15 mouse cellular contexts compared by ENCODE assay signal in genomic region chr7:67412686-67413085, GRCm38 (mm10). TPM values are rescaled to one million over a fixed set of nuclear protein-coding genes. Genes with fewer than 3 reads are reported as not detected.
DNase-seq lines count a peak whose midpoint lies in the region; ATAC-seq and TF ChIP-seq lines count a peak whose summit lies in the region.
"Had no signal": no experiment of that assay in that cellular context is flagged by ENCODE, and none has a peak within 500 bp of the region (broad histone marks: within the 10 kb centered on the region; RNA-seq: fewer than 3 reads in every experiment).

No protein-coding gene starts in this region.

- 56% methylated on average over 10 of the region's 10 CpGs for WGBS in limb, embryonic 15.5 days

- ATAC-seq in limb, embryonic 15.5 days (ENCODE audit: insufficient number of reproducible peaks, low FRiP score, low TSS enrichment, low read depth), result peak; percentile 63; the same call in 1 of the 2 replicates

- no peak overlapping the region; the same call in 1 of the 2 replicates for H3K27ac ChIP-seq in CH12.LX (ENCODE audit: insufficient read depth, low read depth)
- H3K27ac ChIP-seq in limb, embryonic 15.5 days, result peak overlapping the region; percentile 30; the same call in 1 of the 2 replicates
- H3K27ac ChIP-seq: heart, embryonic 15.5 days; layer of hippocampus, adult 2 months; liver, embryonic 15.5 days; macrophage; midbrain, embryonic 12.5 days had no signal

- peak; percentile 43 to 61 for DNase-seq in left cerebral cortex, adult 18-20 months (ENCODE audit: low spot score in 2 of 2)
- no peak for DNase-seq in left cerebral cortex, adult 11 months (ENCODE audit: low spot score)
- no peak for DNase-seq in CH12.LX (ENCODE audit: extremely low read depth)
- peak; percentile 72 for DNase-seq in thymus, postnatal 10 days (ENCODE audit: low spot score in 2 of 2)
- DNase-seq in Muller cell, postnatal 12 days (ENCODE audit: inconsistent ontology term), result no peak
- no peak for DNase-seq in retina, embryonic 14.5 days (ENCODE audit: low spot score)
- DNase-seq: adrenal gland, postnatal 36 days; cerebellum, postnatal 10 days had no signal

- TF ChIP-seq POLR2A in CH12.LX (IDR thresholded peaks at IDR 0.05; ENCODE audit: low read depth, low read length), result no peak

- no peak overlapping the region for H3K4me3 ChIP-seq in CH12.LX (replicated peaks in 1 of 3; ENCODE audit: low read depth in 2 of 3, low read length in 2 of 3, poor library complexity in 1 of 3)
- H3K4me3 ChIP-seq in limb, embryonic 15.5 days, result no peak overlapping the region
- H3K4me3 ChIP-seq: heart, embryonic 15.5 days; layer of hippocampus, adult 2 months; liver, embryonic 15.5 days; midbrain, embryonic 12.5 days; myocyte had no signal

- peaks cover 19 to 21% of the 10 kb centered on the region in 2 experiments; a peak in 3 of 4 replicates for H3K4me1 ChIP-seq in CH12.LX (ENCODE audit: control insufficient read depth in 1 of 2, insufficient read depth in 2 of 2)
- H3K4me1 ChIP-seq in limb, embryonic 15.5 days, result peaks cover 13% of the 10 kb centered on the region
- H3K4me1 ChIP-seq: liver, embryonic 15.5 days; midbrain, embryonic 12.5 days had no signal

- in situ Hi-C loops in CH12.LX (cut with MboI; ENCODE audit: low pct_ligation_motif_present, low pct_unique_long_range_greater_than_20kb, low sequenced_read_pairs), result no loop called here

- 0 out of 2 replicates have a peak overlapping the region, but pooled peaks have one; percentile 29 for H3K4me2 ChIP-seq in CH12.LX (ENCODE audit: insufficient read depth, low read depth, poor library complexity, severe bottlenecking)
- no peak overlapping the region for H3K4me2 ChIP-seq in limb, embryonic 15.5 days
- H3K4me2 ChIP-seq: heart, embryonic 15.5 days; liver, embryonic 15.5 days; midbrain, embryonic 12.5 days had no signal

- dilution Hi-C loops in CH12.LX (cut with MboI; ENCODE audit: extremely low pct_ligation_motif_present, extremely low pct_unique_long_range_greater_than_20kb, low sequenced_read_pairs), result no loop called here

- no peak for TF ChIP-seq RAD21 in CH12.LX (IDR thresholded peaks at IDR 0.05; ENCODE audit: low read depth, low read length)

- no peaks in the 10 kb centered on the region for H3K27me3 ChIP-seq in CH12.LX (replicated peaks)
- no peaks in the 10 kb centered on the region for H3K27me3 ChIP-seq in limb, embryonic 15.5 days
- H3K27me3 ChIP-seq: heart, embryonic 15.5 days; liver, embryonic 15.5 days; midbrain, embryonic 12.5 days had no signal

- H3K79me2 ChIP-seq in CH12.LX (replicated peaks; ENCODE audit: control insufficient read depth, extremely low read depth, insufficient read depth, poor library complexity, severe bottlenecking), result no peaks in the 10 kb centered on the region; the same call in 1 of the 2 replicates

- no peak for TF ChIP-seq EP300 in CH12.LX (IDR thresholded peaks at IDR 0.05; ENCODE audit: low read length)

- TF ChIP-seq CTCF in CH12.LX (conservative IDR thresholded peaks at IDR 0.05 in 1 of 2, IDR thresholded peaks at IDR 0.05 in 1 of 2; ENCODE audit: low read depth in 2 of 2, low read length in 2 of 2), result no peak

- no peaks in the 10 kb centered on the region for H3K9me3 ChIP-seq in CH12.LX (replicated peaks; ENCODE audit: low read length)
- no peaks in the 10 kb centered on the region for H3K9me3 ChIP-seq in limb, embryonic 15.5 days
- H3K9me3 ChIP-seq: heart, embryonic 15.5 days; liver, embryonic 15.5 days; midbrain, embryonic 12.5 days had no signal

- H3K36me3 ChIP-seq in CH12.LX (replicated peaks in 1 of 2; ENCODE audit: control insufficient read depth in 1 of 2, insufficient read depth in 1 of 2, low read length in 1 of 2), result no peaks in the 10 kb centered on the region
- H3K36me3 ChIP-seq in limb, embryonic 15.5 days, result no peaks in the 10 kb centered on the region
- H3K36me3 ChIP-seq: heart, embryonic 15.5 days; liver, embryonic 15.5 days; midbrain, embryonic 12.5 days had no signal

- H3K9ac ChIP-seq in CH12.LX (ENCODE audit: insufficient read depth, low read depth), result no peak overlapping the region
- H3K9ac ChIP-seq in limb, embryonic 15.5 days, result no peak overlapping the region
- H3K9ac ChIP-seq: heart, embryonic 15.5 days; liver, embryonic 15.5 days; midbrain, embryonic 12.5 days had no signal

TF ChIP-seq in CH12.LX, 34 proteins besides CTCF, POLR2A, EP300 and RAD21:
- no peak for TF ChIP-seq JUN (IDR thresholded peaks at IDR 0.05; ENCODE audit: insufficient read depth, low read depth, low read length)
- no peak for TF ChIP-seq ZNF384 (IDR thresholded peaks at IDR 0.05; ENCODE audit: low read depth, low read length)
- TF ChIP-seq CHD2 (IDR thresholded peaks at IDR 0.05; ENCODE audit: low read length), result no peak

RNA-seq across cellular contexts. Expression of gene Mef2a, which starts 40.0 kb away (rescaled TPM):
- total RNA-seq in left cerebral cortex, adult 18-20 months (2021), result 100 to 1,000 TPM; 115 to 120 TPM
- total RNA-seq in CH12.LX (2012; rRNA removed) (42.2 and 43.5 TPM in 2 replicates), CH12.LX (2014; rRNA removed) (36.7 and 40.1 TPM in 2 replicates)
- polyA plus RNA-seq in CH12.LX (2012; ENCODE audit: insufficient read length, low read depth), result 94.6 and 100 TPM in 2 replicates
- polyA plus RNA-seq in limb, embryonic 15.5 days (2015; fragmentation: Nextera tagmentation; extraction: Ambion mirVana), result 53.6 and 54.9 TPM in 2 replicates

Comparison
In these comparisons a context has a peak if more than half of its experiments do, and no peak if none do; other contexts are left out.
1. DNase-seq: peak in left cerebral cortex, adult 18-20 months (2 of 2) and thymus, postnatal 10 days (2 of 2); none in left cerebral cortex, adult 11 months (single experiment), CH12.LX (single experiment), Muller cell, postnatal 12 days (single experiment) and retina, embryonic 14.5 days (single experiment).